Mouse (Mus musculus): ENCODE measurements around the gene Cers5.
"Not testable (repeated sequence)": the region's sequence is repeated elsewhere in the genome, so short reads cannot be mapped to it uniquely, and the experiment has no call there.

Gene Cers5

GRCm38 (mm10) chr15:99710221-99711190, 62.2 kb downstream of the Cers5 start:
- in situ Hi-C loops (cut with MseI, MboI) = no loop called here

GRCm38 (mm10) chr15:99708176-99708575, 64.5 kb downstream of the Cers5 start:
- in situ Hi-C loops (cut with MseI, MboI) = no loop called here

DNA sequence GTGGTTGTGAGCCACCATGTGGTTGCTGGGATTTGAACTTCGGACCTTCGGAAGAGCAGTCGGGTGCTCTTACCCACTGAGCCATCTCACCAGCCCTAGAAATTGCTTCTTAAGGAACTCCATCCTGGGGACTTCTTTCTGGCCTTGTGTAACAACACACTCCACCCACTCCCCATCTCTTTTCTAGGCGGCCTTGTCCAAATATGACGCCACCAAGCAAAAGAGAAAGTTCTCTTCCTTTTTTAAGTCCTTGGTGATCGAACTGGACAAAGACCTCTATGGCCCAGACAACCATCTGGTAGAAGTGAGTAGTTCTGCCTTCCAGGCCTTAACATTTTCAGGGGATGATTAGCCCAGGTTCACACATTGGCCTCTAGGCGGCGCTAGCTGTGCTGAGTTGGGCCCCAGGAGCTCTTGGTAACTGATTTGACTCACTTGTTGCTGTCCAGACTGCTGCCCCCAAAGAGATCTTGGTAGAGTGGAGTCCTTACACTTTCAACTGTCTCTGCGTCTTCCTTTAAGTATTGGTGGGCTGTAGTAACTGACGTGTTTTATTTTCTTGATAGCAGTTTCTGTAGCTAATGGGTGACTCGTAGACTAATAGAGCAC, 67.1 kb downstream of the Cers5 start, which contains the start of gene Gm17349:
Gene Gm17349 (minus strand): TSS at position 51 of the 609 bp plus-strand sequence.
- in situ Hi-C loops (cut with MseI, MboI) = no loop called here

GRCm38 (mm10) chr15:99704881-99705280, 67.8 kb downstream of the Cers5 start:
- in situ Hi-C loops (cut with MseI, MboI) = no loop called here

GRCm38 (mm10) chr15:99704041-99704681, 68.5 kb downstream of the Cers5 start:
- in situ Hi-C loops (cut with MseI, MboI) = no loop called here

- in situ Hi-C loops (cut with MseI, MboI) = no loop called here
These were observed 69.0 kb downstream of the Cers5 start for GRCm38 (mm10) chr15:99703676-99704040.

- in situ Hi-C loops (cut with MseI, MboI) = no loop called here
These were observed 69.6 kb downstream of the Cers5 start for GRCm38 (mm10) chr15:99703104-99703503.

- in situ Hi-C loops (cut with MseI, MboI) = no loop called here
These were observed 70.4 kb downstream of the Cers5 start, which contains the start of gene Smarcd1 for GRCm38 (mm10) chr15:99701999-99702900. Gene Smarcd1 (plus strand): TSS chr15:99702129.

- in situ Hi-C loops (cut with MseI, MboI) = not testable (repeated sequence)
These were observed 71.1 kb downstream of the Cers5 start for GRCm38 (mm10) chr15:99701640-99701998.

- in situ Hi-C loops (cut with MseI, MboI) = no loop called here
These were observed 72.2 kb downstream of the Cers5 start for GRCm38 (mm10) chr15:99700219-99701106.

DNA sequence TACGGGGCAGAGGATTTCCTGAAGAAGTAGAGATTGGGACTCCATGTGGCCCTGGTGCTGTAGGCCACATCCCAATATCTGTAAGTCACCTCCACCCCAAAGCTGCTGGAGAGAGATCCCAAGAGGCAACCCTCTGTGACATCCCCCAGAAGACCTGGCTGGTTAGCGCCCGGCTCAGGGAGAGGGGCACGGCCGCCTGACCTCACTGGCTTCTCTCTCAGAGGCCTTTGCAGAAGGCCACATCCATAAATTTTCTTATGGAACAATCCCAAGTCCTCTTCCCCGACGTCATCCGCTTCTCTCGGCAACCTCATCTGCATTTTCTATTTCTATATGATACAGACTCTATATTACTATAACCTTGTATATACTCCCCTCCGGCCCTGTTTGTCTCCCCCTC, 73.0 kb downstream of the Cers5 start:
- in situ Hi-C loops (cut with MseI, MboI) = no loop called here

DNA sequence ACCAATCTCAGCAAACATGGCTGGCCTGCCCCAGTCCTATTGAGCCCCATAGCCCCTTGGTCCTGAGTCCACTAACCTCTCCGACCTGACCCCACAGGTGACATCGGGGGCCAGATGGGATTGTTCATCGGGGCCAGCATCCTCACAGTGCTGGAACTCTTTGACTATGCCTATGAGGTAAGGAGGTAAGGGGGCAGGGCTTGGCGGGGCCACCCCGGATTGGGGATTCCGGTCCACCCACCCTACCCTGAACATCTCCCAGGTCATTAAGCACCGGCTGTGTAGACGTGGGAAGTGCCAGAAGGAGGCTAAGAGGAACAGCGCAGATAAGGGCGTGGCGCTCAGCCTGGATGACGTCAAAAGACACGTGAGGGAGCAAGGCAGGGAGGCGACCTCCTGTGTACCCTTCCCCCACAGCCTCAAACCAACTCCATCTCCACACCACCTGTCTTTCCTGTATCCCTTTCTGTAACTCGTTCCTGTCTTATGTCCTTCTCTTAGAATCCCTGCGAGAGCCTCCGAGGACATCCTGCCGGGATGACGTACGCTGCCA, 74.1 kb downstream of the Cers5 start:
- in situ Hi-C loops (cut with MseI, MboI) = no loop called here

- in situ Hi-C loops (cut with MseI, MboI) = no loop called here
These were observed 75.4 kb downstream of the Cers5 start for GRCm38 (mm10) chr15:99697309-99697708.

- in situ Hi-C loops (cut with MseI, MboI) = no loop called here
These were observed 80.7 kb downstream of the Cers5 start for GRCm38 (mm10) chr15:99691976-99692375.

DNA sequence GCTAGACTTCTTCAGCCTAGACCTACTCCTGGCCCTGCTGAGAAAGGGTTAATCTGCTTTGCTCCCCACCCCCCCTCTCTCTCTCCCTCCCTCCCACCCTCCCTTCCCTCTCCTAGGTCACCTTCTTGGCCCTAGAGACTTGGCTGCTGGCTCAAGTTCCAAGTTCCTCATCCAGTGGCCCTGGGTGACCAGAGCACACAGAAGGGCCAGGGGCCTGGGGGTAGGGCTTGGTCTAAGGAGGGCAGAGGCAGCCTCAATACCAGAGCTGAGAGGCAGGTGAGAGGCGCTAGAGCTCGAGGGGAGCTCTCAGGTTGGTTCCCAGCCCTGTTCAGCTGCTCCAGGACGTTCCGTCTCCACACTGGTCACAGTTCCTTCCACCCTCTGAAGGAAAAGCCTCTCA, 81.8 kb downstream of the Cers5 start:
- in situ Hi-C loops (cut with MseI, MboI) = no loop called here

GRCm38 (mm10) chr15:99688712-99689111, 84.0 kb downstream of the Cers5 start:
- in situ Hi-C loops (cut with MseI, MboI) = loop anchor here in 1 of 2 experiments (10.0 kb wide), 1 partner anchor 194 kb away; no protein-coding TSS in a partner anchor
